Mouse (Mus musculus) CH12.LX (cell line): Measurements from ENCODE around the gene Gm20388. TPM values are rescaled to one million over a fixed set of nuclear protein-coding genes. Genes with fewer than 3 reads are reported as not detected.

Experiments used
- DNase-seq: peaks from one replicate; pipeline ENCODE4 v3.0.0-alpha.2; 2013; ENCODE audit errors: extremely low read depth
- H3K27ac ChIP-seq: 2 replicates; pipeline ENCODE4 v1.5.1; 2012; ENCODE audit warnings: low read depth, mild to moderate bottlenecking, control low read depth, moderate library complexity; ENCODE audit not compliant: insufficient read depth
- H3K27me3 ChIP-seq: replicated peaks from 2 replicates; pipeline ENCODE3; 2012; ENCODE audit warnings: inconsistent platforms
- H3K36me3 ChIP-seq, 2 experiments: replicated peaks in 1 of 2; 2 replicates each; pipeline versions ENCODE3 to v1.6.1; 2012; ENCODE audit warnings: inconsistent platforms in 1 of 2, low read length in 1 of 2, mild to moderate bottlenecking in 1 of 2, mixed read lengths in 1 of 2, moderate library complexity in 1 of 2; ENCODE audit not compliant: control insufficient read depth in 1 of 2, insufficient read depth in 1 of 2
- H3K4me1 ChIP-seq, 2 experiments: 2 replicates each; pipeline ENCODE4 v1.6.1; 2012; ENCODE audit warnings: inconsistent platforms in 1 of 2, moderate library complexity in 1 of 2; ENCODE audit not compliant: insufficient read depth in 2 of 2, control insufficient read depth in 1 of 2
- H3K4me2 ChIP-seq: 2 replicates; pipeline ENCODE4 v1.6.1; 2012; ENCODE audit warnings: low read depth, mild to moderate bottlenecking, control low read depth; ENCODE audit not compliant: poor library complexity, insufficient read depth, severe bottlenecking
- H3K4me3 ChIP-seq, 3 experiments: fragments of 150-350 bp in 1 of 3; sonication (generic) in 1 of 3; replicated peaks in 1 of 3; 2 replicates each; pipeline versions ENCODE3 to v1.5.1; 2011 to 2012; ENCODE audit warnings: low read depth in 2 of 3, low read length in 2 of 3, mild to moderate bottlenecking in 2 of 3, moderate library complexity in 2 of 3, control low read depth in 1 of 3, improper control_type of control experiment in 1 of 3, inconsistent platforms in 1 of 3, mixed read lengths in 1 of 3; ENCODE audit not compliant: poor library complexity in 1 of 3
- H3K79me2 ChIP-seq: replicated peaks from 2 replicates; pipeline ENCODE4 v1.6.1; 2012; ENCODE audit warnings: mild to moderate bottlenecking, moderate library complexity; ENCODE audit not compliant: control insufficient read depth, poor library complexity, insufficient read depth, severe bottlenecking; ENCODE audit errors: extremely low read depth
- H3K9ac ChIP-seq: 2 replicates; pipeline ENCODE4 v1.6.1; 2012; ENCODE audit warnings: low read depth, mild to moderate bottlenecking, control low read depth, moderate library complexity; ENCODE audit not compliant: insufficient read depth
- H3K9me3 ChIP-seq: replicated peaks from 2 replicates; pipeline ENCODE3; 2012; ENCODE audit warnings: low read length, inconsistent platforms, mixed read lengths
- BHLHE40 ChIP-seq: IDR thresholded peaks from 2 replicates; pipeline ENCODE4 v1.6.1; 2011; ENCODE audit warnings: mild to moderate bottlenecking, low read depth, low read length, improper control_type of control experiment
- ELF1 ChIP-seq: IDR thresholded peaks from 2 replicates; pipeline ENCODE4 v1.6.1; 2014; ENCODE audit warnings: low read depth, mild to moderate bottlenecking, inconsistent platforms, low read length, improper control_type of control experiment
- EP300 ChIP-seq: IDR thresholded peaks from 2 replicates; pipeline ENCODE4 v1.6.1; 2011; ENCODE audit warnings: low read length, improper control_type of control experiment
- ETS1 ChIP-seq: conservative IDR thresholded peaks from 2 replicates; pipeline ENCODE4 v1.6.1; 2012; ENCODE audit warnings: low read depth, mild to moderate bottlenecking, inconsistent platforms, low read length, improper control_type of control experiment, moderate library complexity
- GABPA ChIP-seq: IDR thresholded peaks from 2 replicates; pipeline ENCODE4 v1.6.1; 2012; ENCODE audit warnings: low read depth, low read length, improper control_type of control experiment, inconsistent platforms; ENCODE audit not compliant: insufficient replicate concordance
- HCFC1 ChIP-seq: IDR thresholded peaks from 2 replicates; pipeline ENCODE4 v1.6.1; 2012; ENCODE audit warnings: low read depth, mild to moderate bottlenecking, inconsistent platforms, low read length, improper control_type of control experiment
- IRF4 ChIP-seq: IDR thresholded peaks from 2 replicates; pipeline ENCODE4 v1.6.1; 2014; ENCODE audit warnings: low read depth, mild to moderate bottlenecking, inconsistent platforms, low read length, improper control_type of control experiment
- JUND ChIP-seq: conservative IDR thresholded peaks from 2 replicates; pipeline ENCODE4 v1.6.1; 2011; ENCODE audit warnings: low read depth, low read length, improper control_type of control experiment
- KAT2A ChIP-seq: IDR thresholded peaks from 2 replicates; pipeline ENCODE4 v1.6.1; 2012; ENCODE audit warnings: low read length, improper control_type of control experiment, inconsistent platforms; ENCODE audit not compliant: insufficient replicate concordance
- MEF2A ChIP-seq: IDR thresholded peaks from 2 replicates; pipeline ENCODE4 v1.6.1; 2014; ENCODE audit warnings: low read depth, mild to moderate bottlenecking, inconsistent platforms, low read length, improper control_type of control experiment, borderline replicate concordance
- MYC ChIP-seq: IDR thresholded peaks from 2 replicates; pipeline ENCODE4 v1.6.1; 2011; ENCODE audit warnings: low read depth, mild to moderate bottlenecking, improper control_type of control experiment, low read length
- NRF1 ChIP-seq: IDR thresholded peaks from 2 replicates; pipeline ENCODE4 v1.6.1; 2014; ENCODE audit warnings: low read depth, mild to moderate bottlenecking, inconsistent platforms, low read length, improper control_type of control experiment, moderate library complexity
- PAX5 ChIP-seq: IDR thresholded peaks from 2 replicates; pipeline ENCODE4 v1.6.1; 2012; ENCODE audit warnings: low read length, inconsistent platforms, mixed read lengths
- SIN3A ChIP-seq: IDR thresholded peaks from 2 replicates; pipeline ENCODE4 v1.6.1; 2012; ENCODE audit warnings: low read length, improper control_type of control experiment, inconsistent platforms
- TBP ChIP-seq: conservative IDR thresholded peaks from 2 replicates; pipeline ENCODE4 v1.6.1; 2011; ENCODE audit warnings: low read depth, low read length, improper control_type of control experiment
- TCF12 ChIP-seq: IDR thresholded peaks from 2 replicates; pipeline ENCODE4 v1.6.1; 2014; ENCODE audit warnings: low read depth, mild to moderate bottlenecking, inconsistent platforms, low read length, improper control_type of control experiment
- UBTF ChIP-seq: IDR thresholded peaks from 2 replicates; pipeline ENCODE4 v1.6.1; 2012; ENCODE audit warnings: low read depth, mild to moderate bottlenecking, inconsistent platforms, low read length, improper control_type of control experiment, moderate library complexity
- USF2 ChIP-seq: conservative IDR thresholded peaks from 2 replicates; pipeline ENCODE4 v1.6.1; 2011; ENCODE audit warnings: low read depth, low read length, improper control_type of control experiment
- ZC3H11A ChIP-seq: IDR thresholded peaks from 2 replicates; pipeline ENCODE4 v1.6.1; 2012; ENCODE audit warnings: low read depth, mild to moderate bottlenecking, inconsistent platforms, low read length, improper control_type of control experiment
- ZNF384 ChIP-seq: IDR thresholded peaks from 2 replicates; pipeline ENCODE4 v1.6.1; 2012; ENCODE audit warnings: low read depth, low read length, improper control_type of control experiment, inconsistent platforms
- dilution Hi-C: fragments of 300-500 bp; cut with MboI; formaldehyde crosslinking; loops from 2 replicates; pipeline ENCODE4 v1.14.3; 2020; ENCODE audit warnings: low sequenced_read_pairs; ENCODE audit not compliant: extremely low pct_unique_long_range_greater_than_20kb, extremely low pct_ligation_motif_present
- in situ Hi-C: fragments of 300-500 bp; cut with MboI; formaldehyde crosslinking; loops from 3 replicates; pipeline ENCODE4 v1.14.3; 2019; ENCODE audit warnings: low sequenced_read_pairs, low pct_ligation_motif_present, low pct_unique_long_range_greater_than_20kb, mixed read lengths
- polyA plus RNA-seq: library from polyadenylated mRNA; unstranded; fragments of >175 nt; gene quantifications from 2 replicates; pipeline ENCODE4 v1.2.1, GENCODE M21; 2012; ENCODE audit warnings: low read depth; ENCODE audit not compliant: insufficient read length
- total RNA-seq, 2 experiments: library from RNA; depleted of rRNA; stranded (reverse); fragments of 300-350 nt in 1 of 2; fragments of >200 nt in 1 of 2; gene quantifications; 2 replicates each; pipeline ENCODE4 v1.2.3; 2012 to 2014

The Gm20388 gene
- total and polyA plus RNA-seq, 3 experiments: 14.8 to 26.3 (median 22.2) TPM

DNA sequence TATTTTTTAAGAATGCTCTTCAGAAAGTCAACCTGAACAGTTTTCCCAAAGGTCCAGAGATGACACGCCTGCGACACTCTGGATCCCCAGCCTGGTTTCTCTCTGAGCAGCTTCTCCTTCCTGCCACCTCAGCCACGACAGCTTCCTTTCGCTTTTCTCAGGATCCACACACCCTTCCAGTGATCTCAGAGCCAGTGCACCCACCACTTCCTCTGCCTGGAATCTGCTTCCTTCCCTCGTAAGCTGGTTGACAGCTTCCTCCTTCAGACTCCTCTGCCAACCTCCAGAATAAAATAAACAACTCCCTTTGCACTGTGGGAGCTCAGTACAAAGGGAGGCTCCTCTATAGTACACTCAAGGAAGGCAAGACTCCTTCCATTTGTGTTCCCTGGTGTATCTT lies 852.6 kb downstream of the Gm20388 start:
- no peaks in the 10 kb centered on the region for H3K36me3 ChIP-seq
- no peak overlapping the region for H3K4me2 ChIP-seq
- H3K4me1 ChIP-seq: peaks cover 45 to 86% of the 10 kb centered on the region in 2 experiments
- DNase-seq: no peak
- no peak overlapping the region for H3K4me3 ChIP-seq
- H3K79me2 ChIP-seq: no peaks in the 10 kb centered on the region
- in situ Hi-C loops: no loop called here
- no peaks in the 10 kb centered on the region for H3K9me3 ChIP-seq
- TF ChIP-seq PAX5 (no peak), NRF1 (no peak), KAT2A (no peak)
- H3K27ac ChIP-seq: no peak overlapping the region
- dilution Hi-C loops: no loop called here
- peaks cover 2% of the 10 kb centered on the region for H3K27me3 ChIP-seq
- H3K9ac ChIP-seq: no peak overlapping the region

DNA sequence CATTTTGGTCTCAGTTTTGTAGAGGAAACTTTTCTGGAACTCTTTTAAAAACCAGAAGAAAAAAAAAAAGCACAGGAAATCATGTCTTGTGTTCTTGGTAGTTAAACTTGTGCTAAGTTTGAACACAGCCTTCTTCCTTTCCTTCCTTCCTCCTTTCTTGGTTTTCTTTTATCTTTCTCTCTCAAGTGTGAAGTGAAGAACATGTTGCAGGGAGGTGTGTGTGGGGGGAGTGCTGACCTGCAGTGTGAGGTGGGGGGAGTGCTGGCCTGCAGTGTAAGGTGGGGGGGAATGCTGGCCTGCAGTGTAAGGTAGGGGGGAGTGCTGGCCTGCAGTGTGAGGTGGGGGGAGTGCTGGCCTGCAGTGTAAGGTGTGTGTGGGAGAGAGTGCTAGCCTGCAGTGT lies 854.0 kb downstream of the Gm20388 start:
- TF ChIP-seq UBTF (no peak), ZNF384 (peak; percentile 90), IRF4 (peak; percentile 23; the same call in 1 of the 2 replicates), EP300 (peak; percentile 38; the same call in 1 of the 2 replicates), TCF12 (no peak), MEF2A (peak; percentile 36; the same call in 1 of the 2 replicates), GABPA (no peak), TBP (no peak)
- Histone ChIP-seq H3K9ac (no peak overlapping the region), H3K27ac (peak overlapping the region; percentile 19; the same call in 1 of the 2 replicates), H3K4me1 (peaks cover 42 to 82% of the 10 kb centered on the region in 2 experiments), H3K4me2 (no peak overlapping the region), H3K4me3 (peak overlapping the region in 1 of 3 experiments; percentile 52), H3K9me3 (no peaks in the 10 kb centered on the region), H3K79me2 (no peaks in the 10 kb centered on the region), H3K27me3 (peaks cover 4% of the 10 kb centered on the region), H3K36me3 (no peaks in the 10 kb centered on the region)
- in situ Hi-C loops: no loop called here
- no peak for DNase-seq
- dilution Hi-C loops: no loop called here

DNA sequence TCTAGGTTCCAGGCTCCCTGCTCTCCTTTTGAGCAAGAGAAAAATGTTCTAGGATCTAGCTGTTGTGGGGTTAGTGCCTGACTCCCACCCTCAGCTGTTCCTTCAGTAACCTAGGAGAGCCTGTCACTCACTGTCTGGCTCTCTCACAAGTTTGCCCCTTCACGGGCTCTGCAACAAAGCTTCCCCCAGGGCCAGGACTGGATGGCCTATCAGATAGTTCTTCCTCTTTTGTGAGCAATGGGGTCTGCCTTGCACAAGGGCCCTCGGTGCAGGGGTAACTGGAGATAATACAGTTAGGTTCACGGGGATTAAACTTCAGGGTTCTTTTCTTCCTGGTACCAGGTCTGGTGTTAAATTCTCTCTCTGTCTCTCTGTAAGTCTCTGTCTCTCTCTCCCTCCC lies 856.0 kb downstream of the Gm20388 start:
- DNase-seq: no peak
- TF ChIP-seq SIN3A (no peak), KAT2A (no peak), JUND (no peak), MYC (no peak), UBTF (no peak), HCFC1 (no peak), ELF1 (no peak), ETS1 (no peak), USF2 (no peak), ZC3H11A (no peak), BHLHE40 (no peak)
- Histone ChIP-seq H3K79me2 (no peaks in the 10 kb centered on the region), H3K27me3 (peaks cover 13% of the 10 kb centered on the region), H3K9me3 (no peaks in the 10 kb centered on the region), H3K27ac (no peak overlapping the region), H3K9ac (no peak overlapping the region), H3K4me2 (no peak overlapping the region), H3K36me3 (no peaks in the 10 kb centered on the region), H3K4me1 (peaks cover 25 to 62% of the 10 kb centered on the region in 2 experiments), H3K4me3 (no peak overlapping the region)
- in situ Hi-C loops (no loop called here), dilution Hi-C loops (no loop called here)
